Mouse (Mus musculus): Measurements from ENCODE around the gene Polr3h. TPM values are rescaled to one million over a fixed set of nuclear protein-coding genes. Genes with fewer than 3 reads are reported as not detected.

Gene Polr3h
- polyA plus RNA-seq, 1 experiment, result 7.4 TPM

GRCm38 (mm10) chr15:81858138-81858516, 67.9 kb downstream of the Polr3h start:
- Histone ChIP-seq H3K4me1 (ENCODE audit: control insufficient read depth) (peaks cover 59% of the 10 kb centered on the region), H3K27me3 (ENCODE audit: control insufficient read depth) (peaks cover 7% of the 10 kb centered on the region), H3K4me3 (replicated peaks) (peak overlapping the region; percentile 97)

GRCm38 (mm10) chr15:81857724-81858116, 68.3 kb downstream of the Polr3h start:
- Histone ChIP-seq H3K9me3 (ENCODE audit: control insufficient read depth, low read length) (no peaks in the 10 kb centered on the region), H3K36me3 (ENCODE audit: control insufficient read depth) (peaks cover 20% of the 10 kb centered on the region), H3K27me3 (ENCODE audit: control insufficient read depth) (peaks cover 7% of the 10 kb centered on the region), H3K4me1 (ENCODE audit: control insufficient read depth) (peaks cover 59% of the 10 kb centered on the region), H3K4me3 (replicated peaks) (peak overlapping the region; percentile 97)
- TF ChIP-seq TAL1 (IDR thresholded peaks at IDR 0.05; ENCODE audit: low read length), result no peak
- no peak for TF ChIP-seq GATA1 (IDR thresholded peaks at IDR 0.05; ENCODE audit: low read length)

More at GRCm38 (mm10) chr15:81858138-81858516, 67.9 kb downstream of the Polr3h start:
- H3K36me3 ChIP-seq (ENCODE audit: control insufficient read depth), result peaks cover 18% of the 10 kb centered on the region
- no peak for TF ChIP-seq TAL1 (IDR thresholded peaks at IDR 0.05; ENCODE audit: low read length)
- TF ChIP-seq GATA1 (IDR thresholded peaks at IDR 0.05; ENCODE audit: low read length), result no peak
- no peaks in the 10 kb centered on the region for H3K9me3 ChIP-seq (ENCODE audit: control insufficient read depth, low read length)

GRCm38 (mm10) chr15:81856938-81857723, 68.9 kb downstream of the Polr3h start:
- Histone ChIP-seq H3K4me1 (ENCODE audit: control insufficient read depth) (peaks cover 61% of the 10 kb centered on the region), H3K36me3 (ENCODE audit: control insufficient read depth) (peaks cover 24% of the 10 kb centered on the region), H3K9me3 (ENCODE audit: control insufficient read depth, low read length) (no peaks in the 10 kb centered on the region), H3K27me3 (ENCODE audit: control insufficient read depth) (peaks cover 7% of the 10 kb centered on the region), H3K4me3 (replicated peaks) (peak overlapping the region; percentile 97)
- TF ChIP-seq TAL1 (IDR thresholded peaks at IDR 0.05; ENCODE audit: low read length), result no peak
- TF ChIP-seq GATA1 (IDR thresholded peaks at IDR 0.05; ENCODE audit: low read length), result no peak

GRCm38 (mm10) chr15:81856030-81856790, 69.8 kb downstream of the Polr3h start:
- TF ChIP-seq GATA1 (IDR thresholded peaks at IDR 0.05; ENCODE audit: low read length) (no peak), TAL1 (IDR thresholded peaks at IDR 0.05; ENCODE audit: low read length) (no peak)
- Histone ChIP-seq H3K36me3 (ENCODE audit: control insufficient read depth) (peaks cover 33% of the 10 kb centered on the region), H3K4me1 (ENCODE audit: control insufficient read depth) (peaks cover 61% of the 10 kb centered on the region), H3K9me3 (ENCODE audit: control insufficient read depth, low read length) (no peaks in the 10 kb centered on the region), H3K4me3 (replicated peaks) (peak overlapping the region; percentile 97), H3K27me3 (ENCODE audit: control insufficient read depth) (peaks cover 7% of the 10 kb centered on the region)

- no peak overlapping the region for H3K4me3 ChIP-seq (replicated peaks)
- H3K36me3 ChIP-seq (ENCODE audit: control insufficient read depth), result peaks cover 57% of the 10 kb centered on the region
- no peaks in the 10 kb centered on the region for H3K27me3 ChIP-seq (ENCODE audit: control insufficient read depth)
- no peak for TF ChIP-seq TAL1 (IDR thresholded peaks at IDR 0.05; ENCODE audit: low read length)
- no peak for TF ChIP-seq GATA1 (IDR thresholded peaks at IDR 0.05; ENCODE audit: low read length)
- H3K4me1 ChIP-seq (ENCODE audit: control insufficient read depth), result peaks cover 43% of the 10 kb centered on the region
- H3K9me3 ChIP-seq (ENCODE audit: control insufficient read depth, low read length), result no peaks in the 10 kb centered on the region
These were observed 73.0 kb downstream of the Polr3h start for GRCm38 (mm10) chr15:81853081-81853480.

GRCm38 (mm10) chr15:81852411-81853000, 73.5 kb downstream of the Polr3h start:
- TF ChIP-seq TAL1 (IDR thresholded peaks at IDR 0.05; ENCODE audit: low read length) (no peak), GATA1 (IDR thresholded peaks at IDR 0.05; ENCODE audit: low read length) (no peak)
- Histone ChIP-seq H3K4me3 (replicated peaks) (no peak overlapping the region), H3K36me3 (ENCODE audit: control insufficient read depth) (peaks cover 63% of the 10 kb centered on the region), H3K27me3 (ENCODE audit: control insufficient read depth) (no peaks in the 10 kb centered on the region), H3K9me3 (ENCODE audit: control insufficient read depth, low read length) (no peaks in the 10 kb centered on the region), H3K4me1 (ENCODE audit: control insufficient read depth) (peaks cover 40% of the 10 kb centered on the region)

- peaks cover 67% of the 10 kb centered on the region for H3K36me3 ChIP-seq (ENCODE audit: control insufficient read depth)
These were observed 74.7 kb downstream of the Polr3h start for GRCm38 (mm10) chr15:81851375-81851774.

GRCm38 (mm10) chr15:81850718-81851117, 75.3 kb downstream of the Polr3h start:
- Histone ChIP-seq H3K27me3 (ENCODE audit: control insufficient read depth) (no peaks in the 10 kb centered on the region), H3K4me1 (ENCODE audit: control insufficient read depth) (peaks cover 25% of the 10 kb centered on the region), H3K4me3 (replicated peaks) (no peak overlapping the region), H3K9me3 (ENCODE audit: control insufficient read depth, low read length) (no peaks in the 10 kb centered on the region), H3K36me3 (ENCODE audit: control insufficient read depth) (peaks cover 69% of the 10 kb centered on the region)
- no peak for TF ChIP-seq TAL1 (IDR thresholded peaks at IDR 0.05; ENCODE audit: low read length)
- no peak for TF ChIP-seq GATA1 (IDR thresholded peaks at IDR 0.05; ENCODE audit: low read length)

More at GRCm38 (mm10) chr15:81851375-81851774, 74.7 kb downstream of the Polr3h start:
- TF ChIP-seq TAL1 (IDR thresholded peaks at IDR 0.05; ENCODE audit: low read length), result no peak
- TF ChIP-seq GATA1 (IDR thresholded peaks at IDR 0.05; ENCODE audit: low read length), result no peak
- H3K4me1 ChIP-seq (ENCODE audit: control insufficient read depth), result peaks cover 28% of the 10 kb centered on the region
- H3K9me3 ChIP-seq (ENCODE audit: control insufficient read depth, low read length), result no peaks in the 10 kb centered on the region
- H3K4me3 ChIP-seq (replicated peaks), result no peak overlapping the region
- H3K27me3 ChIP-seq (ENCODE audit: control insufficient read depth), result no peaks in the 10 kb centered on the region

GRCm38 (mm10) chr15:81849104-81849503, 76.9 kb downstream of the Polr3h start:
- TF ChIP-seq GATA1 (IDR thresholded peaks at IDR 0.05; ENCODE audit: low read length), result no peak
- no peak for TF ChIP-seq TAL1 (IDR thresholded peaks at IDR 0.05; ENCODE audit: low read length)
- peaks cover 61% of the 10 kb centered on the region for H3K36me3 ChIP-seq (ENCODE audit: control insufficient read depth)

More at GRCm38 (mm10) chr15:81849104-81849503, 76.9 kb downstream of the Polr3h start:
- Histone ChIP-seq H3K9me3 (ENCODE audit: control insufficient read depth, low read length) (no peaks in the 10 kb centered on the region), H3K27me3 (ENCODE audit: control insufficient read depth) (no peaks in the 10 kb centered on the region), H3K4me3 (replicated peaks) (no peak overlapping the region), H3K4me1 (ENCODE audit: control insufficient read depth) (peaks cover 20% of the 10 kb centered on the region)
